Mouse (Mus musculus) thymus, adult 2 months (tissue): Measurements from ENCODE around the gene Smyd4.

Experiments used
- CTCF ChIP-seq: fragments of 200-500 bp; IDR thresholded peaks from 2 replicates; pipeline ENCODE4 v1.5.1; 2012; ENCODE audit warnings: mild to moderate bottlenecking, control low read depth, low read length, moderate library complexity, borderline replicate concordance; ENCODE audit not compliant: control insufficient read depth, poor library complexity, insufficient read depth; ENCODE audit errors: extremely low read depth
- POLR2A ChIP-seq: fragments of 200-500 bp; IDR thresholded peaks from 2 replicates; pipeline ENCODE4 v1.6.1; 2012; ENCODE audit warnings: mild to moderate bottlenecking, low read length, control low read depth, moderate library complexity; ENCODE audit not compliant: control insufficient read depth, poor library complexity, insufficient read depth; ENCODE audit errors: extremely low read depth

- TF ChIP-seq CTCF (no peak), POLR2A (no peak)
Measured at GRCm38 (mm10) chr11:75300954-75301353, 47.3 kb upstream of the Smyd4 start.
